Mouse (Mus musculus) liver, postnatal 0 days (tissue): Measurements from ENCODE around the gene Ptpn13. TPM values are rescaled to one million over a fixed set of nuclear protein-coding genes. Genes with fewer than 3 reads are reported as not detected.

Source experiments
- ATAC-seq: fragments of 200-750 bp; cut with Nextera tagmentation; 2 replicates; pipeline ENCODE4 v1.8.0; 2017; ENCODE audit warnings: mild to moderate bottlenecking, moderate library complexity
- DNase-seq: peaks from one replicate; pipeline ENCODE4 v3.0.0-alpha.2; 2016
- H3K27ac ChIP-seq: fragments of 300-500 bp; sonication (generic); 2 replicates; pipeline ENCODE4 v1.5.1; 2014; ENCODE audit warnings: antibody characterized with exemption, moderate library complexity, mild to moderate bottlenecking, low read depth
- H3K27me3 ChIP-seq: fragments of 300-500 bp; sonication (generic); 2 replicates; pipeline ENCODE4 v1.6.1; 2014; ENCODE audit warnings: low read length, control low read depth, mixed read lengths; ENCODE audit not compliant: insufficient read depth
- H3K36me3 ChIP-seq: fragments of 300-500 bp; sonication (generic); replicated peaks from 2 replicates; pipeline ENCODE4 v1.6.1; 2014; ENCODE audit warnings: mild to moderate bottlenecking, control low read depth, low read length, moderate library complexity, mixed read lengths; ENCODE audit not compliant: insufficient read depth
- H3K4me1 ChIP-seq: fragments of 300-500 bp; sonication (generic); 2 replicates; pipeline ENCODE4 v1.6.1; 2014; ENCODE audit warnings: antibody characterized with exemption, mild to moderate bottlenecking, control low read depth; ENCODE audit not compliant: insufficient read depth
- H3K4me2 ChIP-seq: fragments of 300-500 bp; sonication (generic); 2 replicates; pipeline ENCODE4 v1.6.1; 2014; ENCODE audit warnings: low read depth, mild to moderate bottlenecking, low read length, moderate library complexity, mixed read lengths
- H3K4me3 ChIP-seq: fragments of 300-500 bp; sonication (generic); 2 replicates; pipeline ENCODE4 v1.5.1; 2014; ENCODE audit warnings: low read depth, low read length
- H3K9ac ChIP-seq: fragments of 300-500 bp; sonication (generic); replicated peaks from 2 replicates; pipeline ENCODE4 v1.6.1; 2014; ENCODE audit warnings: mild to moderate bottlenecking, moderate library complexity
- H3K9me3 ChIP-seq: fragments of 300-500 bp; sonication (generic); 2 replicates; pipeline ENCODE4 v1.6.1; 2016; ENCODE audit warnings: mild to moderate bottlenecking, control low read depth, low read length, mixed read lengths
- CTCF ChIP-seq: sonication (generic); IDR thresholded peaks from 2 replicates; pipeline ENCODE4 v1.5.1; 2016; ENCODE audit warnings: antibody characterized with exemption, low read depth
- EP300 ChIP-seq: IDR thresholded peaks from 2 replicates; pipeline ENCODE4 v1.6.1; 2016; ENCODE audit warnings: antibody characterized with exemption, low read depth, mild to moderate bottlenecking
- WGBS: fragments of 180-500 bp; shearing (Covaris S2); extraction: QIAGEN DNeasy Blood & Tissue Kit; methylation state at CpG from one replicate; pipeline ENCODE4 v1.1.7; 2014; ENCODE audit not compliant: insufficient replicate concordance; 5-methylcytosine and 5-hydroxymethylcytosine counted together
- polyA plus RNA-seq: library from polyadenylated mRNA; unstranded; fragments of >200 nt; fragmentation: Nextera tagmentation; extraction: Ambion mirVana; gene quantifications from 2 replicates; pipeline ENCODE4 v1.2.1, GENCODE M21; 2015

The Ptpn13 gene
- polyA plus RNA-seq, 1 experiment from 2014 or later, result 0.38 TPM

GRCm38 (mm10) chr5:103382951-103383350 lies 42.0 kb upstream of the Ptpn13 start:
- no peak for ATAC-seq
- Histone ChIP-seq H3K4me2 (no peak overlapping the region), H3K4me3 (no peak overlapping the region), H3K9me3 (no peaks in the 10 kb centered on the region; the same call in 1 of the 2 replicates), H3K9ac (no peak overlapping the region), H3K27ac (no peak overlapping the region), H3K36me3 (no peaks in the 10 kb centered on the region), H3K4me1 (no peaks in the 10 kb centered on the region), H3K27me3 (0 out of 2 replicates have a peak, but pooled peaks cover 3% of the 10 kb centered on the region)
- no peak for DNase-seq
- 75% methylated on average over 4 of the region's 4 CpGs for WGBS
- TF ChIP-seq CTCF, result no peak
- no peak for TF ChIP-seq EP300

GRCm38 (mm10) chr5:103384021-103384420 lies 41.0 kb upstream of the Ptpn13 start:
- DNase-seq (no peak), ATAC-seq (no peak)
- TF ChIP-seq EP300 (no peak), CTCF (no peak)
- Histone ChIP-seq H3K4me3 (no peak overlapping the region), H3K9ac (no peak overlapping the region), H3K4me2 (no peak overlapping the region), H3K27me3 (no peaks in the 10 kb centered on the region), H3K4me1 (no peaks in the 10 kb centered on the region), H3K9me3 (no peaks in the 10 kb centered on the region; the same call in 1 of the 2 replicates), H3K36me3 (no peaks in the 10 kb centered on the region), H3K27ac (no peak overlapping the region)
- 67% methylated on average over 7 of the region's 7 CpGs for WGBS

- Histone ChIP-seq H3K4me1 (no peaks in the 10 kb centered on the region), H3K4me3 (no peak overlapping the region), H3K27me3 (no peaks in the 10 kb centered on the region), H3K36me3 (no peaks in the 10 kb centered on the region), H3K9ac (no peak overlapping the region), H3K9me3 (no peaks in the 10 kb centered on the region), H3K27ac (no peak overlapping the region), H3K4me2 (no peak overlapping the region)
- 59% methylated on average over 8 of the region's 8 CpGs for WGBS
- no peak for DNase-seq
- ATAC-seq, result no peak
- no peak for TF ChIP-seq EP300
- TF ChIP-seq CTCF, result no peak
Observed at GRCm38 (mm10) chr5:103387540-103388026, 37.4 kb upstream of the Ptpn13 start.

GRCm38 (mm10) chr5:103389415-103389814 lies 35.6 kb upstream of the Ptpn13 start:
- WGBS, result 56% methylated on average over 5 of the region's 5 CpGs
- no peak for DNase-seq
- no peaks in the 10 kb centered on the region for H3K27me3 ChIP-seq

GRCm38 (mm10) chr5:103393220-103393619 lies 31.8 kb upstream of the Ptpn13 start:
- DNase-seq (no peak), ATAC-seq (no peak)
- Histone ChIP-seq H3K9me3 (no peaks in the 10 kb centered on the region), H3K4me1 (no peaks in the 10 kb centered on the region), H3K4me3 (no peak overlapping the region), H3K27ac (no peak overlapping the region), H3K9ac (no peak overlapping the region), H3K4me2 (no peak overlapping the region), H3K27me3 (0 out of 2 replicates have a peak, but pooled peaks cover 2% of the 10 kb centered on the region), H3K36me3 (no peaks in the 10 kb centered on the region)
- TF ChIP-seq EP300 (no peak), CTCF (no peak)
- 35% methylated on average over 4 of the region's 4 CpGs for WGBS

More at GRCm38 (mm10) chr5:103389415-103389814, 35.6 kb upstream of the Ptpn13 start:
- H3K36me3 ChIP-seq, result no peaks in the 10 kb centered on the region
- H3K4me1 ChIP-seq, result no peaks in the 10 kb centered on the region
- ATAC-seq, result no peak
- H3K27ac ChIP-seq, result no peak overlapping the region
- TF ChIP-seq CTCF, result no peak
- TF ChIP-seq EP300, result no peak
- no peak overlapping the region for H3K4me2 ChIP-seq
- no peak overlapping the region for H3K4me3 ChIP-seq
- H3K9ac ChIP-seq, result no peak overlapping the region
- H3K9me3 ChIP-seq, result no peaks in the 10 kb centered on the region

GRCm38 (mm10) chr5:103393752-103394151 lies 31.2 kb upstream of the Ptpn13 start:
- WGBS, result 71% methylated on average over 16 of the region's 16 CpGs
- no peak overlapping the region for H3K4me2 ChIP-seq
- no peak for TF ChIP-seq CTCF
- TF ChIP-seq EP300, result no peak
- H3K27me3 ChIP-seq, result 0 out of 2 replicates have a peak, but pooled peaks cover 3% of the 10 kb centered on the region
- no peaks in the 10 kb centered on the region for H3K36me3 ChIP-seq
- H3K4me1 ChIP-seq, result no peaks in the 10 kb centered on the region
- ATAC-seq (no peak), DNase-seq (no peak)
- no peak overlapping the region for H3K27ac ChIP-seq
- no peak overlapping the region for H3K9ac ChIP-seq
- H3K9me3 ChIP-seq, result no peaks in the 10 kb centered on the region
- no peak overlapping the region for H3K4me3 ChIP-seq
